Mouse (Mus musculus) spleen, adult 12 weeks (tissue): Measurements from ENCODE around the gene Aff3.

Experiments used
- DNase-seq: peaks from one replicate; pipeline ENCODE4 v3.0.0; 2022; ENCODE audit warnings: low spot score

Gene Aff3

GRCm38 (mm10) chr1:38230041-38230440, 434.7 kb downstream of the Aff3 start:
- DNase-seq, result no peak

- DNase-seq, result no peak
Measured at GRCm38 (mm10) chr1:38228806-38229205, 435.9 kb downstream of the Aff3 start.

- DNase-seq, result no peak
Measured at GRCm38 (mm10) chr1:38225166-38225565, 439.6 kb downstream of the Aff3 start.

- DNase-seq, result no peak
Measured at GRCm38 (mm10) chr1:38222160-38222559, 442.6 kb downstream of the Aff3 start.

GRCm38 (mm10) chr1:38221431-38221830, 443.3 kb downstream of the Aff3 start:
- no peak for DNase-seq

GRCm38 (mm10) chr1:38217912-38218795, 446.6 kb downstream of the Aff3 start:
- no peak for DNase-seq

- DNase-seq, result no peak
Measured at GRCm38 (mm10) chr1:38217098-38217497, 447.7 kb downstream of the Aff3 start.

- DNase-seq, result no peak
Measured at GRCm38 (mm10) chr1:38213377-38213776, 451.4 kb downstream of the Aff3 start.

- DNase-seq, result no peak
Measured at GRCm38 (mm10) chr1:38212386-38212785, 452.4 kb downstream of the Aff3 start.

GRCm38 (mm10) chr1:38202475-38203183, 462.1 kb downstream of the Aff3 start:
- DNase-seq, result no peak

- no peak for DNase-seq
Measured at GRCm38 (mm10) chr1:38201796-38202195, 463.0 kb downstream of the Aff3 start.

- DNase-seq, result no peak
Measured at GRCm38 (mm10) chr1:38199669-38200635, 464.8 kb downstream of the Aff3 start.

- no peak for DNase-seq
Measured at GRCm38 (mm10) chr1:38198393-38199029, 466.2 kb downstream of the Aff3 start.

- DNase-seq, result no peak
Measured at GRCm38 (mm10) chr1:38197145-38197682, 467.5 kb downstream of the Aff3 start.

- no peak for DNase-seq
Measured at GRCm38 (mm10) chr1:38195721-38196120, 469.0 kb downstream of the Aff3 start.

GRCm38 (mm10) chr1:38186227-38186545, 478.6 kb downstream of the Aff3 start:
- DNase-seq, result no peak

GRCm38 (mm10) chr1:38185517-38186226, 479.1 kb downstream of the Aff3 start:
- peak; percentile 23 for DNase-seq

GRCm38 (mm10) chr1:38181020-38181550, 483.7 kb downstream of the Aff3 start:
- no peak for DNase-seq

GRCm38 (mm10) chr1:38178929-38179328, 485.8 kb downstream of the Aff3 start:
- DNase-seq, result no peak

GRCm38 (mm10) chr1:38176077-38176476, 488.7 kb downstream of the Aff3 start:
- no peak for DNase-seq
